In the genomic region with DNA sequence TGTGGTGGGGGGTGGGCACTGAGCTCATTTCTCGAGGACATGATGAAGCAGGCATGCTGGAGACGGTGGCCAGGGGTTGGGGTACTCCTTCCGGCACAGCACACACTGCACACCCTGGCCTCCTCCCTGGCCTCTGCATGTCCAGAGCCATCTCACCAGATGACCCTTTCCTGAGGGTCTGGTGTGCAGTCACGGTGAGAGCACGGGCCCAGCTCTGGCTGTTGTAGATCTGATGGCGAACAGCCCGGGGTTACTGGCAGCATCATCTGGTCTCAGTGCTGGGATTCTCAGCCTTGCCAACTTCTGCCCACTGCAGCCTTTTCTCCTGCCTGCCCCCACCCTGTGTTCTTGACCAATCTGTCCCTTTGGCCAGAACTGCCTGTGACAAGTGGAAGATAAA, we compare ENCODE assay signal across 12 mouse cellular contexts. TPM values are rescaled to one million over a fixed set of nuclear protein-coding genes. Genes with fewer than 3 reads are reported as not detected.
A peak's percentile ranks its signal among the peaks of the same experiment; 100 is the strongest.
DNase-seq lines count a peak whose midpoint lies in the region; ATAC-seq and TF ChIP-seq lines count a peak whose summit lies in the region.
"Had no signal": no experiment of that assay in that cellular context is flagged by ENCODE, and none has a peak within 500 bp of the region (broad histone marks: within the 10 kb centered on the region; RNA-seq: fewer than 3 reads in every experiment).

No protein-coding gene starts in this region.

- no peak overlapping the region for H3K27ac ChIP-seq in forebrain, embryonic 15.5 days (replicated peaks)
- no peak overlapping the region for H3K27ac ChIP-seq in forebrain, embryonic 12.5 days
- H3K27ac ChIP-seq in midbrain, embryonic 13.5 days: peak overlapping the region; percentile 25; the same call in 1 of the 2 replicates
- H3K27ac ChIP-seq in midbrain, embryonic 10.5 days (replicated peaks): no peak overlapping the region; the same call in 1 of the 2 replicates
- H3K27ac ChIP-seq in hindbrain, postnatal 0 days: peak overlapping the region; percentile 73

- H3K4me3 ChIP-seq in forebrain, embryonic 15.5 days: no peak overlapping the region
- H3K4me3 ChIP-seq in forebrain, embryonic 12.5 days (replicated peaks): no peak overlapping the region
- no peak overlapping the region for H3K4me3 ChIP-seq in midbrain, embryonic 13.5 days (replicated peaks)
- no peak overlapping the region for H3K4me3 ChIP-seq in midbrain, embryonic 10.5 days
- H3K4me3 ChIP-seq in hindbrain, postnatal 0 days (ENCODE audit: low read length): no peak overlapping the region
- H3K4me3 ChIP-seq: erythroblast, embryonic 14.5 days had no signal

- 80% methylated on average over 7 of the region's 7 CpGs for WGBS in forebrain, embryonic 15.5 days
- WGBS in forebrain, embryonic 12.5 days: 89% methylated on average over 7 of the region's 7 CpGs
- WGBS in midbrain, embryonic 13.5 days: 89% methylated on average over 7 of the region's 7 CpGs
- 85% methylated on average over 7 of the region's 7 CpGs for WGBS in midbrain, embryonic 10.5 days
- 44% methylated on average over 7 of the region's 7 CpGs for WGBS in hindbrain, postnatal 0 days

- H3K9me3 ChIP-seq in forebrain, embryonic 15.5 days: no peaks in the 10 kb centered on the region
- no peaks in the 10 kb centered on the region for H3K9me3 ChIP-seq in forebrain, embryonic 12.5 days
- H3K9me3 ChIP-seq in midbrain, embryonic 13.5 days: no peaks in the 10 kb centered on the region
- H3K9me3 ChIP-seq in midbrain, embryonic 10.5 days (replicated peaks): no peaks in the 10 kb centered on the region
- no peaks in the 10 kb centered on the region for H3K9me3 ChIP-seq in hindbrain, postnatal 0 days (ENCODE audit: low read length)

- DNase-seq in midbrain, embryonic 10.5 days (ENCODE audit: low spot score): no peak
- DNase-seq in cerebellum, postnatal 25 days: peak; percentile 82 to 86
- DNase-seq in hindbrain, postnatal 0 days (ENCODE audit: low spot score): peak; percentile 64
- no peak for DNase-seq in kidney, postnatal 10 days
- DNase-seq: lung, embryonic 14.5 days had no signal

- no peak for TF ChIP-seq CTCF in hindbrain, postnatal 0 days (IDR thresholded peaks at IDR 0.05; ENCODE audit: low read depth)

- H3K9ac ChIP-seq in forebrain, embryonic 15.5 days (replicated peaks): no peak overlapping the region
- H3K9ac ChIP-seq in forebrain, embryonic 12.5 days: no peak overlapping the region
- H3K9ac ChIP-seq in midbrain, embryonic 13.5 days (replicated peaks): no peak overlapping the region
- H3K9ac ChIP-seq in hindbrain, postnatal 0 days (replicated peaks; ENCODE audit: low read length): no peak overlapping the region; the same call in 1 of the 2 replicates
- H3K9ac ChIP-seq: lung, embryonic 14.5 days had no signal

- 0 out of 2 replicates have a peak, but pooled peaks have one; percentile 19 for ATAC-seq in forebrain, embryonic 15.5 days (replicated peaks)
- ATAC-seq in forebrain, embryonic 12.5 days (ENCODE audit: low FRiP score): no peak
- ATAC-seq in midbrain, embryonic 13.5 days: peak; percentile 40; the same call in 1 of the 2 replicates
- ATAC-seq in hindbrain, postnatal 0 days: peak; percentile 78
- ATAC-seq in inflammation-experienced regulatory T-cells, adult 6 months: no peak

- H3K4me1 ChIP-seq in forebrain, embryonic 15.5 days: peaks cover 19% of the 10 kb centered on the region
- peaks cover 40% of the 10 kb centered on the region for H3K4me1 ChIP-seq in forebrain, embryonic 12.5 days
- H3K4me1 ChIP-seq in midbrain, embryonic 13.5 days (replicated peaks): peaks cover 39% of the 10 kb centered on the region
- H3K4me1 ChIP-seq in midbrain, embryonic 10.5 days: peaks cover 61% of the 10 kb centered on the region
- H3K4me1 ChIP-seq in hindbrain, postnatal 0 days (ENCODE audit: insufficient read depth, low read length): peaks cover 36% of the 10 kb centered on the region

- H3K36me3 ChIP-seq in forebrain, embryonic 15.5 days: no peaks in the 10 kb centered on the region
- no peaks in the 10 kb centered on the region for H3K36me3 ChIP-seq in forebrain, embryonic 12.5 days (replicated peaks)
- no peaks in the 10 kb centered on the region for H3K36me3 ChIP-seq in midbrain, embryonic 13.5 days
- H3K36me3 ChIP-seq in midbrain, embryonic 10.5 days: no peaks in the 10 kb centered on the region
- H3K36me3 ChIP-seq in hindbrain, postnatal 0 days (ENCODE audit: insufficient read depth, low read length): no peaks in the 10 kb centered on the region

- H3K4me2 ChIP-seq in forebrain, embryonic 15.5 days (replicated peaks): no peak overlapping the region
- H3K4me2 ChIP-seq in forebrain, embryonic 12.5 days: no peak overlapping the region
- H3K4me2 ChIP-seq in midbrain, embryonic 13.5 days (replicated peaks): no peak overlapping the region
- H3K4me2 ChIP-seq in hindbrain, postnatal 0 days (ENCODE audit: low read depth, low read length): no peak overlapping the region
- H3K4me2 ChIP-seq: lung, embryonic 14.5 days had no signal

- no peaks in the 10 kb centered on the region for H3K27me3 ChIP-seq in forebrain, embryonic 15.5 days
- no peaks in the 10 kb centered on the region for H3K27me3 ChIP-seq in forebrain, embryonic 12.5 days
- no peaks in the 10 kb centered on the region for H3K27me3 ChIP-seq in midbrain, embryonic 13.5 days
- H3K27me3 ChIP-seq in midbrain, embryonic 10.5 days (ENCODE audit: low read depth, poor library complexity, severe bottlenecking): no peaks in the 10 kb centered on the region
- H3K27me3 ChIP-seq in hindbrain, postnatal 0 days (ENCODE audit: insufficient read depth, low read length): no peaks in the 10 kb centered on the region

RNA-seq across cellular contexts. Expression of a gene that starts 32.6 kb away (rescaled TPM):
- 29.9 and 31.4 TPM in 2 replicates for polyA plus RNA-seq in forebrain, embryonic 15.5 days (2015; fragmentation: Nextera tagmentation; extraction: Ambion mirVana)
- polyA plus RNA-seq in forebrain, embryonic 12.5 days (2016; fragmentation: Nextera tagmentation; extraction: Ambion mirVana): 24.5 and 27.2 TPM in 2 replicates
- polyA plus RNA-seq in midbrain, embryonic 13.5 days (2015; fragmentation: Nextera tagmentation; extraction: Ambion mirVana): 37.9 and 41.5 TPM in 2 replicates
- polyA plus RNA-seq in midbrain, embryonic 10.5 days (2016; fragmentation: Nextera tagmentation; extraction: Ambion mirVana): 8.4 and 13.4 TPM in 2 replicates
- 159 and 174 TPM in 2 replicates for total RNA-seq in hindbrain, postnatal 0 days (2014; rRNA removed)
- 26.1 and 29.0 TPM in 2 replicates for polyA plus RNA-seq in hindbrain, postnatal 0 days (2015; fragmentation: Nextera tagmentation; extraction: Ambion mirVana)
- polyA plus RNA-seq in inflammation-experienced regulatory T-cells, adult 6 months (2017; shearing (Covaris generic)): under 1 TPM in 2 of 3 experiments, not detected in 1; 0.29 to 0.43 TPM
- total RNA-seq: neutrophil, adult 5-6 weeks had no signal
- polyA plus RNA-seq: erythroblast, embryonic 14.5 days had no signal

RNA-seq across cellular contexts. Expression of a gene that starts 51.3 kb away (rescaled TPM):
- polyA plus RNA-seq in forebrain, embryonic 15.5 days (2015; fragmentation: Nextera tagmentation; extraction: Ambion mirVana): 4.9 and 11.5 TPM in 2 replicates
- 7.3 and 8.8 TPM in 2 replicates for polyA plus RNA-seq in forebrain, embryonic 12.5 days (2016; fragmentation: Nextera tagmentation; extraction: Ambion mirVana)
- polyA plus RNA-seq in midbrain, embryonic 13.5 days (2015; fragmentation: Nextera tagmentation; extraction: Ambion mirVana): 9.3 and 12.8 TPM in 2 replicates
- 7.8 and 8.2 TPM in 2 replicates for polyA plus RNA-seq in midbrain, embryonic 10.5 days (2016; fragmentation: Nextera tagmentation; extraction: Ambion mirVana)
- 5.3 and 5.7 TPM in 2 replicates for total RNA-seq in hindbrain, postnatal 0 days (2014; rRNA removed)
- polyA plus RNA-seq in hindbrain, postnatal 0 days (2015; fragmentation: Nextera tagmentation; extraction: Ambion mirVana): 3.5 and 4.2 TPM in 2 replicates
- polyA plus RNA-seq in inflammation-experienced regulatory T-cells, adult 6 months (2017; shearing (Covaris generic)): 1 to 10 TPM; 1.3 to 2.6 (median 1.4) TPM
- total RNA-seq: hematopoietic stem cell, adult 5-6 weeks had no signal
- polyA plus RNA-seq: erythroblast, embryonic 14.5 days had no signal

Comparison
In these comparisons a context has a peak if more than half of its experiments do, and no peak if none do; other contexts are left out.
1. ATAC-seq: peak in forebrain, embryonic 15.5 days (single experiment), midbrain, embryonic 13.5 days (single experiment) and hindbrain, postnatal 0 days (single experiment); none in forebrain, embryonic 12.5 days (single experiment) and inflammation-experienced regulatory T-cells, adult 6 months (single experiment).
2. H3K27ac ChIP-seq: peak in midbrain, embryonic 13.5 days (single experiment) and hindbrain, postnatal 0 days (single experiment); none in forebrain, embryonic 15.5 days (single experiment), forebrain, embryonic 12.5 days (single experiment) and midbrain, embryonic 10.5 days (single experiment).
3. DNase-seq: peak in cerebellum, postnatal 25 days (2 of 2) and hindbrain, postnatal 0 days (single experiment); none in midbrain, embryonic 10.5 days (single experiment) and kidney, postnatal 10 days (single experiment).